Mouse (Mus musculus): ENCODE measurements around the gene Znrf4.

The Znrf4 gene

GRCm38 (mm10) chr17:56467456-56467884 lies 44.8 kb downstream of the Znrf4 start:
- peak; percentile 61 for DNase-seq (ENCODE audit: low spot score)

- DNase-seq (ENCODE audit: low spot score): no peak
Measured at GRCm38 (mm10) chr17:56466747-56467146, 45.5 kb downstream of the Znrf4 start.

GRCm38 (mm10) chr17:56464817-56465216 lies 47.4 kb downstream of the Znrf4 start:
- DNase-seq (ENCODE audit: low spot score): no peak

- DNase-seq (ENCODE audit: low spot score): no peak
Measured at GRCm38 (mm10) chr17:56464345-56464744, 47.9 kb downstream of the Znrf4 start.

GRCm38 (mm10) chr17:56463500-56463899 lies 48.7 kb downstream of the Znrf4 start:
- DNase-seq (ENCODE audit: low spot score): no peak

GRCm38 (mm10) chr17:56462835-56463455 lies 49.3 kb downstream of the Znrf4 start:
- DNase-seq (ENCODE audit: low spot score): no peak

GRCm38 (mm10) chr17:56461771-56462743 lies 50.2 kb downstream of the Znrf4 start:
- DNase-seq (ENCODE audit: low spot score): peak; percentile 97
